Mouse (Mus musculus) stomach, postnatal 0 days (tissue): ENCODE measurements around the gene Fut8. TPM values are rescaled to one million over a fixed set of nuclear protein-coding genes. Genes with fewer than 3 reads are reported as not detected.
A peak's percentile ranks its signal among the peaks of the same experiment; 100 is the strongest.

ENCODE experiments used
- ATAC-seq: fragments of 200-750 bp; cut with Nextera tagmentation; 2 replicates; pipeline ENCODE4 v1.8.0; 2017; ENCODE audit not compliant: low FRiP score, low TSS enrichment
- DNase-seq: peaks from one replicate; pipeline ENCODE4 v3.0.0-alpha.2; 2016; ENCODE audit warnings: low spot score
- H3K27ac ChIP-seq: fragments of 300-500 bp; sonication (generic); replicated peaks from 2 replicates; pipeline ENCODE4 v1.5.1; 2014; ENCODE audit warnings: mild to moderate bottlenecking, control low read depth
- H3K27me3 ChIP-seq: fragments of 300-500 bp; sonication (generic); 2 replicates; pipeline ENCODE4 v1.6.1; 2014; ENCODE audit warnings: low read length; ENCODE audit not compliant: control insufficient read depth, insufficient read depth
- H3K36me3 ChIP-seq: fragments of 300-500 bp; sonication (generic); 2 replicates; pipeline ENCODE4 v1.6.1; 2014; ENCODE audit warnings: low read length, mixed read lengths; ENCODE audit not compliant: control insufficient read depth, insufficient read depth
- H3K4me1 ChIP-seq: fragments of 300-500 bp; sonication (generic); replicated peaks from 2 replicates; pipeline ENCODE4 v1.6.1; 2014; ENCODE audit warnings: antibody characterized with exemption; ENCODE audit not compliant: control insufficient read depth, insufficient read depth
- H3K4me2 ChIP-seq: fragments of 300-500 bp; sonication (generic); replicated peaks from 2 replicates; pipeline ENCODE4 v1.6.1; 2014; ENCODE audit warnings: low read depth, mild to moderate bottlenecking, control low read depth, moderate library complexity
- H3K4me3 ChIP-seq: fragments of 300-500 bp; sonication (generic); 2 replicates; pipeline ENCODE4 v1.5.1; 2014; ENCODE audit warnings: low read depth, low read length, control low read depth
- H3K9ac ChIP-seq: fragments of 300-500 bp; sonication (generic); 2 replicates; pipeline ENCODE4 v1.6.1; 2014; ENCODE audit warnings: mild to moderate bottlenecking, low read length, control low read depth, mixed read lengths
- H3K9me3 ChIP-seq: fragments of 300-500 bp; sonication (generic); 2 replicates; pipeline ENCODE4 v1.6.1; 2016; ENCODE audit warnings: low read length; ENCODE audit not compliant: control insufficient read depth
- CTCF ChIP-seq: IDR thresholded peaks from 2 replicates; pipeline ENCODE4 v1.5.1; 2016; ENCODE audit warnings: antibody characterized with exemption, low read depth, mild to moderate bottlenecking, moderate library complexity
- EP300 ChIP-seq: optimal IDR thresholded peaks from 2 replicates; pipeline ENCODE3; 2016; ENCODE audit warnings: antibody characterized with exemption
- WGBS: fragments of 180-500 bp; shearing (Covaris S2); extraction: QIAGEN DNeasy Blood & Tissue Kit; methylation state at CpG from one replicate; pipeline ENCODE4 v1.1.7; 2014; 5-methylcytosine and 5-hydroxymethylcytosine counted together
- polyA plus RNA-seq: library from polyadenylated mRNA; unstranded; fragments of >200 nt; fragmentation: Nextera tagmentation; extraction: Ambion mirVana; gene quantifications from 2 replicates; pipeline ENCODE4 v1.2.1, GENCODE M21; 2015

The Fut8 gene
- polyA plus RNA-seq, 1 experiment from 2014 or later: 29.5 TPM

DNA sequence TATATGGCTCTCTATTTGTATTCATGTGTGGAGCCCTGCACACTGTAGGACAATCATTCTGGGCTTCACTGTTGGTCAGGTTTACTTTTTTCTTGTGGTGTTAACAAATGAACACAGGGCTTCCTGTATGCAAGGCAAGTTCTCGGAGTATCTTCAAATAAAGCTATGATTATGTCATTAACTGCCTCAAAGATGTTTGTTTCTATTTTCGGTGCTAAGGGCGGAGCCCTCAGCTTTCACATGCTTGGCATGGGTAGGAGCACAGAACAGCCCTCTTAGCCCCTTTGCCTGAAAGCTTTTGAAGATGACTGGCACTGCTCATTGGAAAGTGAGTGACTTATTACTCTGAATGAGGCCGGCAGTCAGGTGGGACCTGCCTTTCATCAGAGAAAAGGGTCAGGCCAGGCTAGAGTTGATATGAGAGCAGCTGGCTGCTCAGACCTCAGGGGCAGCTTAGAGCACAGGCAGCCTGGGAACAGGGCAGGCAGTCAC is 44.7 kb upstream of the Fut8 start:
- no peaks in the 10 kb centered on the region for H3K9me3 ChIP-seq
- no peak overlapping the region for H3K9ac ChIP-seq
- H3K4me2 ChIP-seq: no peak overlapping the region
- no peak overlapping the region for H3K4me3 ChIP-seq
- peak overlapping the region; percentile 53 for H3K27ac ChIP-seq
- no peaks in the 10 kb centered on the region for H3K36me3 ChIP-seq
- DNase-seq (peak; percentile 34), ATAC-seq (no peak)
- WGBS: 35% methylated on average over 4 of the region's 4 CpGs
- no peaks in the 10 kb centered on the region for H3K27me3 ChIP-seq
- H3K4me1 ChIP-seq: no peaks in the 10 kb centered on the region
- TF ChIP-seq CTCF: no peak

DNA sequence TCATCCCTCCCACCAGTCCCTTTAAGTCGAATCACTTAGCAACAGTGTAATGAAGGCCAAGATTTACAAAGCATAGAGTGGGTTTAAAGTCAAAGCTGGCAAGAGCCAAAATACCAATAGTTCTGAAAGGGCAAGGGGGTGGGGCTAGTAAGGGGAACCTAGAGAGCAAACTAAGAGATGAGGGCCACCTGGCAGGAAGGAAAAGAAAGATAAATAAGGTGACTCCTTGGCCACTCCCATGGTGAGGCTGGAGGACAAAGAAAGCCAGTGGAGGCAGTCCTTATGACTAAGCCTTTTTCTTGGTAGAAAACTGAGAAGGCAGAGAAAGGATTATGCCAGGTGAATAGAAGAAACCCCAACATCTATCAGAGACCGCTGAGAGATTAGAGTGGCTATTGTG is 42.9 kb upstream of the Fut8 start:
- WGBS: 37% methylated on average over 2 of the region's 2 CpGs
- no peak overlapping the region for H3K4me2 ChIP-seq
- H3K9me3 ChIP-seq: no peaks in the 10 kb centered on the region
- no peaks in the 10 kb centered on the region for H3K27me3 ChIP-seq
- DNase-seq: peak; percentile 75
- H3K36me3 ChIP-seq: no peaks in the 10 kb centered on the region
- no peak overlapping the region for H3K4me3 ChIP-seq
- H3K9ac ChIP-seq: no peak overlapping the region
- peak overlapping the region; percentile 72 for H3K27ac ChIP-seq
- TF ChIP-seq CTCF (no peak), EP300 (no peak)
- no peaks in the 10 kb centered on the region for H3K4me1 ChIP-seq
- ATAC-seq: peak; percentile 85

DNA sequence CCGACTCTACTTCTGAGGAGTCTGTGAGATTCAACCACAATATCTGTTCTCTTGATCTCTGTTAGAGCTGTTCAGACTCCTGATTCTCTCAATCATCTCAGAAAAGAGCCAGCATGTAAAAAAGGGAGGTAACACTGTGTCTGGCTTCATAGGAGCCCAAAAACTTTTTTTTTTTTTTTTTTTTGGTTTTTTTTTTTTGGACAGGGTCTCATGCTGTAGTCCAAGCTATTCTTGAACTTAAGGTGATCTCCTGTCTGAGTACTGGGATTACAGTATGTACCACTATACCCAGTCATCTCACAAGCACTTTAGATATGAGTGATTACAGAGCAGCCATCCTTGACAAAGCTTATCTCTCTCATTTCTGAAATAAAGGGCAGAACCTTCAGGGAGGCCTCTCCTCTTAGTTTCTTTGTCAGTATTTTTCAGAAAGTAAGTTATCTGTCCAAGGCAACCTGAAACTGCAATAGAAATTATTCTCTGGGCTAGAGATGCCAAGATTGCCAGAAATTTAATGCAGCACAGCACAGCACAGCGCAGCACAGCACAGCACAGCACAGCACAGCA is 41.3 kb upstream of the Fut8 start:
- no peak for TF ChIP-seq EP300
- no peak for TF ChIP-seq CTCF
- Histone ChIP-seq H3K4me2 (no peak overlapping the region), H3K27me3 (no peaks in the 10 kb centered on the region), H3K4me3 (no peak overlapping the region), H3K9me3 (no peaks in the 10 kb centered on the region), H3K36me3 (no peaks in the 10 kb centered on the region), H3K4me1 (no peaks in the 10 kb centered on the region), H3K27ac (peak overlapping the region; percentile 78), H3K9ac (no peak overlapping the region)
- no peak for DNase-seq
- WGBS: 95% methylated on average over 2 of the region's 2 CpGs
- ATAC-seq: no peak

GRCm38 (mm10) chr12:77197121-77197599 is 40.8 kb upstream of the Fut8 start:
- Histone ChIP-seq H3K4me1 (no peaks in the 10 kb centered on the region), H3K4me3 (no peak overlapping the region), H3K9ac (no peak overlapping the region), H3K27me3 (no peaks in the 10 kb centered on the region), H3K27ac (peak overlapping the region; percentile 78), H3K36me3 (no peaks in the 10 kb centered on the region), H3K9me3 (no peaks in the 10 kb centered on the region), H3K4me2 (no peak overlapping the region)
- DNase-seq: peak; percentile 72
- no peak for TF ChIP-seq EP300
- no peak for TF ChIP-seq CTCF
- WGBS: 54% methylated on average over 7 of the region's 7 CpGs
- peak; percentile 65 for ATAC-seq

DNA sequence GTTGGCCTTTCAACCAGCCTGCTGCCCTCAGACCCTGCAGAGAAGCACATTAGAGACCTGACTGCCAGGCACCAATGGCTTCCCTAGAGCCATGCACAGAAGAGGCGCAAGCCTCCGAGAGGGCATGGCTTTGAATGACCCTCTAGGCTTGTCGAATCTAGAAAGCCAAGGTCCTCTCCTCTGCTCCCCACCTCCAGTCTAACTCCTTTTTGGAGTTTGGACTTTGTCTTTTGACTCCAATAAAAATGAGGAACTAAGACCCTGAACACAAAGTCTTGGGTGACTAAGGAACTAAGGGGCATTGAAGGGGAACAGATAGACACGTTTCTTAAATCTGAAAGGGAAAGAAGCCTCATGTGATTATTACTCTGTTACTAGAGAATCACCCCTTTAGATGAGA is 39.7 kb upstream of the Fut8 start:
- H3K4me1 ChIP-seq: no peaks in the 10 kb centered on the region
- H3K4me2 ChIP-seq: no peak overlapping the region
- no peak overlapping the region for H3K9ac ChIP-seq
- H3K9me3 ChIP-seq: no peaks in the 10 kb centered on the region
- no peaks in the 10 kb centered on the region for H3K27me3 ChIP-seq
- WGBS: 94% methylated on average over 4 of the region's 4 CpGs
- no peaks in the 10 kb centered on the region for H3K36me3 ChIP-seq
- H3K27ac ChIP-seq: peak overlapping the region; percentile 78
- TF ChIP-seq CTCF (no peak), EP300 (no peak)
- no peak for ATAC-seq
- H3K4me3 ChIP-seq: no peak overlapping the region
- DNase-seq: no peak

DNA sequence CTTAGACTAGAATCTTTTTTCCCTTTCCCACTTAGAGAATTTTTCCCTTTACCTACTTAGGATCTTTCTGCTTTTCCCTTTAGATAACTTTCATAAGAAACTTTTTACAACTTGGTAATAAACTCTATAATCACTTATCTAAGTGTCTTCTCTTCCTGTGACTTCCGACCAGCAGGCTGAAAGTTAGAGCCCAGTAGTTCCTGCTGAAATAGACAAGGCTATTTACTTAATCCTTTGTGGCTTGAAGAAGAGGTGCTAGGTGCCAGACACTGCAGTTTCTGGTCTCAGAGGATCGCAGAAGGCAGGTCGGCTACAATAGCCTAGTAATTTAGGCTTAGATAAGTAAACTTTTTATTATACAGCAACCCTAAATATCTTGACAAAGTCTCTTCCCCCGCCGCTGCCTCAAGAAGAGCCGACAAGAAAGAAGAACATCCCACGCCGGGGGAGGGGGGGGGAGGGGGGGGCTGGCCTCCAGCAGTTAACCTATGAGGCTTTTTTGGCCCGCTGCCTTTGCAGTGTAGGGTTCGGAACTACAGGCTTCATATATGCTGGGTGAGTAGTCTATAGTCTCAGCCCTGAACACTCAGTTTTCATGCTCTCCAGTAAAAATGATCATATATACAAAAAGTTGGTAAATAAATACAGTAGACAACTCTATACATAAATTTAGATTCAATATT is 36.3 kb upstream of the Fut8 start:
- DNase-seq (no peak), ATAC-seq (no peak)
- TF ChIP-seq EP300: no peak
- no peak for TF ChIP-seq CTCF
- no peak overlapping the region for H3K27ac ChIP-seq
- H3K9ac ChIP-seq: no peak overlapping the region
- no peaks in the 10 kb centered on the region for H3K27me3 ChIP-seq
- H3K36me3 ChIP-seq: no peaks in the 10 kb centered on the region
- H3K4me3 ChIP-seq: no peak overlapping the region
- H3K4me2 ChIP-seq: no peak overlapping the region
- no peaks in the 10 kb centered on the region for H3K9me3 ChIP-seq
- H3K4me1 ChIP-seq: no peaks in the 10 kb centered on the region
- 63% methylated on average over 10 of the region's 10 CpGs for WGBS
